Mouse (Mus musculus): ENCODE data around the gene Pde1a. TPM values are rescaled to one million over a fixed set of nuclear protein-coding genes. Genes with fewer than 3 reads are reported as not detected.
"Not testable (repeated sequence)": the region's sequence is repeated elsewhere in the genome, so short reads cannot be mapped to it uniquely, and the experiment has no call there.

Gene Pde1a
- total RNA-seq, 4 experiments from 2014 or later: 9.0 to 15.1 (median 12.7) TPM

- no peak for DNase-seq
These were observed 183.2 kb downstream of the Pde1a start for GRCm38 (mm10) chr2:79945898-79946675.

GRCm38 (mm10) chr2:79934660-79935059, 194.6 kb downstream of the Pde1a start:
- DNase-seq: no peak

GRCm38 (mm10) chr2:79922356-79922755, 206.9 kb downstream of the Pde1a start:
- DNase-seq: no peak

GRCm38 (mm10) chr2:79921375-79921774, 207.9 kb downstream of the Pde1a start:
- no peak for DNase-seq

GRCm38 (mm10) chr2:79920438-79920837, 208.8 kb downstream of the Pde1a start:
- DNase-seq: no peak

- no peak for DNase-seq
These were observed 227.3 kb downstream of the Pde1a start for GRCm38 (mm10) chr2:79901841-79902510.

GRCm38 (mm10) chr2:79898522-79898921, 230.7 kb downstream of the Pde1a start:
- DNase-seq: no peak

GRCm38 (mm10) chr2:79892829-79893228, 236.4 kb downstream of the Pde1a start:
- no peak for DNase-seq

GRCm38 (mm10) chr2:79891760-79892570, 237.3 kb downstream of the Pde1a start:
- peak; percentile 68 for DNase-seq

GRCm38 (mm10) chr2:79890726-79891125, 238.5 kb downstream of the Pde1a start:
- peak; percentile 42 for DNase-seq

- DNase-seq: no peak
These were observed 245.5 kb downstream of the Pde1a start for GRCm38 (mm10) chr2:79883631-79884350.

- DNase-seq: no peak
These were observed 246.0 kb downstream of the Pde1a start for GRCm38 (mm10) chr2:79883210-79883609.

GRCm38 (mm10) chr2:79865275-79865999, 263.8 kb downstream of the Pde1a start:
- no peak for DNase-seq

GRCm38 (mm10) chr2:79856874-79857273, 272.4 kb downstream of the Pde1a start:
- no peak for DNase-seq

- not testable (repeated sequence) for DNase-seq
These were observed 281.9 kb downstream of the Pde1a start for GRCm38 (mm10) chr2:79847396-79847795.

- DNase-seq: no peak
These were observed 289.7 kb downstream of the Pde1a start for GRCm38 (mm10) chr2:79839513-79839912.

- DNase-seq: no peak
These were observed 290.2 kb downstream of the Pde1a start for GRCm38 (mm10) chr2:79839090-79839489.

- no peak for DNase-seq
These were observed 303.4 kb downstream of the Pde1a start for GRCm38 (mm10) chr2:79825853-79826252.

- DNase-seq: no peak
These were observed 309.7 kb downstream of the Pde1a start for GRCm38 (mm10) chr2:79819543-79819942.

- DNase-seq: no peak
These were observed 313.4 kb downstream of the Pde1a start for GRCm38 (mm10) chr2:79815708-79816484.

- no peak for DNase-seq
These were observed 330.6 kb downstream of the Pde1a start for GRCm38 (mm10) chr2:79798627-79799026.

All from adrenal gland, adult 8-10 months (tissue).